Mouse (Mus musculus): ENCODE measurements around the gene Gm10715.
"Not testable (repeated sequence)": the region's sequence is repeated elsewhere in the genome, so short reads cannot be mapped to it uniquely, and the experiment has no call there.

DNA sequence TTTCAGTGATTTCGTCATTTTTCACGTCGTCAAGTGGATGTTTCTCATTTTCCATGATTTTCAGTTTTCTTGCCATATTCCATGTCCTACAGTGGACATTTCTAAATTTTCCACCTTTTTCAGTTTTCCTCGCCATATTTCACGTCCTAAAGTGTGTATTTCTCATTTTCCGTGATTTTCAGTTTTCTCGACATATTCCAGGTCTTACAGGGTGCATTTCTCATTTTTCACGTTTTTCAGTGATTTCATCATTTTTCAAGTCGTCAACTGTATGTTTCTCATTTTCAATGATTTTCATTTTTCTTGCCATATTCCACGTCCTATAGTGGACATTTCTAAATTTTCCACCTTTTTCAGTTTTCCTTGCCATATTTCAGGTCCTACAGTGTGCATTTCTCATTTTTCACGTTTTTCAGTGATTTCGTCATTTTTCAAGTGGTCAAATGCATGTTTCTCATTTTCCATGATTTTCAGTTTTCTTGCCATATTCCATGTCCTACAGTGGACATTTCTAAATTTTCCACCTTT lies 36.2 kb upstream of the Gm10715 start, which contains the start of gene Gm10722:
- TF ChIP-seq CTCF, EP300 (IDR thresholded peaks at IDR 0.05; ENCODE audit: low read depth): not testable (repeated sequence)

Measured in liver, postnatal 0 days (tissue).